Mouse (Mus musculus) C2C12 (cell line): Measurements from ENCODE around the gene Phgdh.

Experiments
- CEBPB ChIP-seq: IDR thresholded peaks from one replicate; pipeline ENCODE4 v1.6.1; 2011; ENCODE audit warnings: low read depth, mild to moderate bottlenecking, control low read depth, moderate library complexity
- CTCF ChIP-seq: IDR thresholded peaks from one replicate; pipeline ENCODE4 v1.5.1; 2011; ENCODE audit not compliant: control insufficient read depth, insufficient read depth, insufficient read length
- FOSL1 ChIP-seq: IDR thresholded peaks from one replicate; pipeline ENCODE4 v1.8.0; 2011; ENCODE audit warnings: mild to moderate bottlenecking, low read length; ENCODE audit not compliant: poor library complexity, insufficient read depth, severe bottlenecking

- no peak for TF ChIP-seq CTCF
- TF ChIP-seq CEBPB: no peak
- no peak for TF ChIP-seq FOSL1
Measured at GRCm38 (mm10) chr3:98381677-98382245, 42.0 kb upstream of the Phgdh start.
